Mouse (Mus musculus) limb, embryonic 15.5 days (tissue): ENCODE results near the gene Olfr1198. TPM values are rescaled to one million over a fixed set of nuclear protein-coding genes. Genes with fewer than 3 reads are reported as not detected.

ENCODE experiments used
- ATAC-seq: fragments of 200-750 bp; cut with Nextera tagmentation; 2 replicates; pipeline ENCODE4 v1.8.0; 2017; ENCODE audit warnings: low read depth, moderate TSS enrichment; ENCODE audit not compliant: insufficient number of reproducible peaks, low FRiP score, low TSS enrichment
- H3K27ac ChIP-seq: fragments of 300-500 bp; sonication (generic); 2 replicates; pipeline ENCODE4 v1.5.1; 2015; ENCODE audit warnings: moderate library complexity, mild to moderate bottlenecking, inconsistent platforms
- H3K27me3 ChIP-seq: fragments of 300-500 bp; sonication (generic); 2 replicates; pipeline ENCODE4 v1.6.1; 2015; ENCODE audit warnings: inconsistent platforms
- H3K36me3 ChIP-seq: fragments of 300-500 bp; sonication (generic); 2 replicates; pipeline ENCODE4 v1.6.1; 2015; ENCODE audit warnings: inconsistent platforms
- H3K4me1 ChIP-seq: fragments of 300-500 bp; sonication (generic); 2 replicates; pipeline ENCODE4 v1.6.1; 2015; ENCODE audit warnings: inconsistent platforms
- H3K4me2 ChIP-seq: fragments of 300-500 bp; sonication (generic); 2 replicates; pipeline ENCODE4 v1.6.1; 2015; ENCODE audit warnings: mild to moderate bottlenecking, inconsistent platforms
- H3K4me3 ChIP-seq: fragments of 300-500 bp; sonication (generic); 2 replicates; pipeline ENCODE4 v1.5.1; 2015; ENCODE audit warnings: mild to moderate bottlenecking, inconsistent platforms
- H3K9ac ChIP-seq: fragments of 300-500 bp; sonication (generic); 2 replicates; pipeline ENCODE4 v1.6.1; 2015; ENCODE audit warnings: inconsistent platforms
- H3K9me3 ChIP-seq: fragments of 300-500 bp; sonication (generic); 2 replicates; pipeline ENCODE4 v1.6.1; 2016; ENCODE audit warnings: inconsistent platforms
- WGBS: fragments of 180-500 bp; shearing (Covaris S2); methylation state at CpG from one replicate; pipeline ENCODE4 v1.1.7; 2015; 5-methylcytosine and 5-hydroxymethylcytosine counted together
- polyA plus RNA-seq: library from polyadenylated mRNA; unstranded; fragments of >200 nt; fragmentation: Nextera tagmentation; extraction: Ambion mirVana; gene quantifications from 2 replicates; pipeline ENCODE4 v1.2.1, GENCODE M21; 2015

Olfr1198 gene
- not detected in 2 replicates for polyA plus RNA-seq

GRCm38 (mm10) chr2:88751270-88751669 is at the start of gene Olfr1198:
TSS of gene Olfr1198 (minus strand) at chr2:88751370.
- no peak within 1 kb of the TSS for H3K27ac ChIP-seq
- WGBS, result 86% methylated on average over 2 of the region's 2 CpGs

DNA sequence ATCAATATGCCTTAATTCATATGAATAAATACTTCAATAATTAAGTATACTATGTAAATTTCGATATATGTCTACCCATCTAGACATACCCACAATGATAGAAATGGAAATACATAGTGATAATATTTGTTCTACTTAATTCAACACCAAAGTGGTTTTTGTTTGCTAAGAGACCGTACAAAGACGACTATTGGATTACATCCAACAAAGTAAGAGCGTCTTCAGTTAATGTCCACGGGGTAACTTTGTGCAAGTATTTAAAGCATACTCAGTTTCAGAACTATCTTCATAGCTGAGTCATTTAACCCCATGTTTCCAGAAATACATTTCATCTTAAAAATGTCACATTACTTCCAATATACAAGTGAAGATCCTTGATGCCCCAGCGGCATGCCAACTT is 41.6 kb upstream of the Olfr1198 start, which contains the start of gene Olfr1201:
TSS of gene Olfr1201 (plus strand) at position 301 of the 400 bp plus-strand sequence.
- no peak for ATAC-seq
- H3K9me3 ChIP-seq, result no peaks in the 10 kb centered on the region
- 81% methylated on average over 6 of the region's 6 CpGs for WGBS

More at GRCm38 (mm10) chr2:88751270-88751669, at the start of gene Olfr1198:
- H3K9ac ChIP-seq, result no peak within 1 kb of the TSS
- H3K27me3 ChIP-seq, result no peaks in the 10 kb centered on the region
- no peak for ATAC-seq
- no peak within 1 kb of the TSS for H3K4me3 ChIP-seq
- no peaks in the 10 kb centered on the region for H3K4me1 ChIP-seq
- no peaks in the 10 kb centered on the region for H3K36me3 ChIP-seq
- H3K9me3 ChIP-seq, result no peaks in the 10 kb centered on the region
- H3K4me2 ChIP-seq, result no peak within 1 kb of the TSS

GRCm38 (mm10) chr2:88770388-88770787 is 19.2 kb upstream of the Olfr1198 start, which contains the start of gene Olfr1200:
TSS of gene Olfr1200 (minus strand) at chr2:88770488.
- 78% methylated on average over 2 of the region's 2 CpGs for WGBS

More for the DNA sequence above, 41.6 kb upstream of the Olfr1198 start, which contains the start of gene Olfr1201:
- no peak within 1 kb of the TSS for H3K9ac ChIP-seq
- H3K27ac ChIP-seq, result no peak within 1 kb of the TSS
- no peaks in the 10 kb centered on the region for H3K4me1 ChIP-seq
- no peak within 1 kb of the TSS for H3K4me2 ChIP-seq
- H3K27me3 ChIP-seq, result no peaks in the 10 kb centered on the region
- H3K36me3 ChIP-seq, result no peaks in the 10 kb centered on the region
- H3K4me3 ChIP-seq, result no peak within 1 kb of the TSS

GRCm38 (mm10) chr2:88760369-88760768 is 9.2 kb upstream of the Olfr1198 start, which contains the start of gene Olfr1199:
TSS of gene Olfr1199 (minus strand) at chr2:88760469.
- Histone ChIP-seq H3K4me3 (no peak within 1 kb of the TSS), H3K36me3 (no peaks in the 10 kb centered on the region), H3K4me1 (no peaks in the 10 kb centered on the region), H3K27ac (no peak within 1 kb of the TSS), H3K27me3 (no peaks in the 10 kb centered on the region), H3K9ac (no peak within 1 kb of the TSS), H3K9me3 (no peaks in the 10 kb centered on the region), H3K4me2 (no peak within 1 kb of the TSS)
- no peak for ATAC-seq
- WGBS, result 81% methylated on average over 2 of the region's 2 CpGs

More at GRCm38 (mm10) chr2:88770388-88770787, 19.2 kb upstream of the Olfr1198 start, which contains the start of gene Olfr1200:
- Histone ChIP-seq H3K4me2 (no peak within 1 kb of the TSS), H3K4me3 (no peak within 1 kb of the TSS), H3K27me3 (no peaks in the 10 kb centered on the region), H3K9ac (no peak within 1 kb of the TSS), H3K9me3 (no peaks in the 10 kb centered on the region), H3K4me1 (no peaks in the 10 kb centered on the region), H3K27ac (no peak within 1 kb of the TSS), H3K36me3 (no peaks in the 10 kb centered on the region)
- ATAC-seq, result no peak

GRCm38 (mm10) chr2:88743379-88743778 is 7.8 kb downstream of the Olfr1198 start:
- no peak for ATAC-seq
- Histone ChIP-seq H3K9me3 (no peaks in the 10 kb centered on the region), H3K27me3 (no peaks in the 10 kb centered on the region), H3K9ac (no peak overlapping the region), H3K4me2 (no peak overlapping the region), H3K36me3 (no peaks in the 10 kb centered on the region), H3K4me3 (no peak overlapping the region), H3K27ac (no peak overlapping the region), H3K4me1 (no peaks in the 10 kb centered on the region)
- 87% methylated on average over 3 of the region's 3 CpGs for WGBS

GRCm38 (mm10) chr2:88732266-88732665 is 18.9 kb downstream of the Olfr1198 start, which contains the start of gene Olfr1197:
TSS of gene Olfr1197 (minus strand) at chr2:88732366.
- 84% methylated on average over 1 of the region's 1 CpGs for WGBS
- Histone ChIP-seq H3K4me2 (no peak within 1 kb of the TSS), H3K27ac (no peak within 1 kb of the TSS), H3K9me3 (no peaks in the 10 kb centered on the region), H3K9ac (no peak within 1 kb of the TSS), H3K4me3 (no peak within 1 kb of the TSS), H3K4me1 (no peaks in the 10 kb centered on the region), H3K27me3 (no peaks in the 10 kb centered on the region), H3K36me3 (no peaks in the 10 kb centered on the region)
- ATAC-seq, result no peak

- ATAC-seq, result no peak
- H3K4me3 ChIP-seq, result no peak within 1 kb of the TSS
- no peaks in the 10 kb centered on the region for H3K9me3 ChIP-seq
- H3K27me3 ChIP-seq, result no peaks in the 10 kb centered on the region
- H3K4me1 ChIP-seq, result no peaks in the 10 kb centered on the region
- H3K4me2 ChIP-seq, result no peak within 1 kb of the TSS
- no peak within 1 kb of the TSS for H3K9ac ChIP-seq
- WGBS, result 77% methylated on average over 2 of the region's 2 CpGs
- no peaks in the 10 kb centered on the region for H3K36me3 ChIP-seq
- no peak within 1 kb of the TSS for H3K27ac ChIP-seq
Observed at GRCm38 (mm10) chr2:88704497-88704896, 46.7 kb downstream of the Olfr1198 start, which contains the start of gene Olfr1196. TSS of gene Olfr1196 (minus strand) at chr2:88704597.

Other genes with a start within 250 kb of the Olfr1198 start
- gene Olfr1186, start 232.8 kb downstream of the Olfr1198 start, polyA plus RNA-seq, result not detected in 2 replicates
- not detected in 2 replicates for gene Olfr1188, start 194.4 kb downstream of the Olfr1198 start, polyA plus RNA-seq
- gene Olfr1189, start 164.9 kb downstream of the Olfr1198 start, polyA plus RNA-seq, result not detected in 2 replicates
- not detected in 2 replicates for gene Olfr1191-ps1, start 110.8 kb downstream of the Olfr1198 start, polyA plus RNA-seq
- not detected in 2 replicates for gene Olfr1192-ps1, start 102.9 kb downstream of the Olfr1198 start, polyA plus RNA-seq
- not detected in 2 replicates for gene Olfr1193, start 75.7 kb downstream of the Olfr1198 start, polyA plus RNA-seq
- not detected in 2 replicates for gene Olfr1195, start 62.2 kb downstream of the Olfr1198 start, polyA plus RNA-seq
- not detected in 2 replicates for gene Olfr1196, start 46.8 kb downstream of the Olfr1198 start, polyA plus RNA-seq
- gene Olfr1197, start 19.0 kb downstream of the Olfr1198 start, polyA plus RNA-seq, result not detected in 2 replicates
- not detected in 2 replicates for gene Olfr1199, start 9.1 kb upstream of the Olfr1198 start, polyA plus RNA-seq
- not detected in 2 replicates for gene Olfr1200, start 19.1 kb upstream of the Olfr1198 start, polyA plus RNA-seq
- not detected in 2 replicates for gene Olfr1201, start 41.7 kb upstream of the Olfr1198 start, polyA plus RNA-seq
- gene Olfr1202, start 63.1 kb upstream of the Olfr1198 start, polyA plus RNA-seq, result not detected in 2 replicates
- gene Olfr1205, start 78.4 kb upstream of the Olfr1198 start, polyA plus RNA-seq, result not detected in 2 replicates
- not detected in 2 replicates for gene Olfr1204, start 97.9 kb upstream of the Olfr1198 start, polyA plus RNA-seq
- not detected in 2 replicates for gene Olfr1206, start 111.9 kb upstream of the Olfr1198 start, polyA plus RNA-seq
- gene Olfr1208, start 150.9 kb upstream of the Olfr1198 start, polyA plus RNA-seq, result not detected in 2 replicates
- not detected in 2 replicates for gene Olfr1209, start 163.8 kb upstream of the Olfr1198 start, polyA plus RNA-seq
- not detected in 2 replicates for gene Olfr1211, start 186.7 kb upstream of the Olfr1198 start, polyA plus RNA-seq
- gene Olfr1212, start 202.6 kb upstream of the Olfr1198 start, polyA plus RNA-seq, result not detected in 2 replicates
- not detected in 2 replicates for gene Gm13762, start 228.9 kb upstream of the Olfr1198 start, polyA plus RNA-seq
- gene Olfr1214, start 241.3 kb upstream of the Olfr1198 start, polyA plus RNA-seq, result not detected in 2 replicates